Mouse (Mus musculus) ES-Bruce4 (cell line): ENCODE results near the gene Pdzd2. TPM values are rescaled to one million over a fixed set of nuclear protein-coding genes. Genes with fewer than 3 reads are reported as not detected.

Source experiments
- H3K27ac ChIP-seq: 2 replicates; pipeline ENCODE4 v1.5.1; 2012; ENCODE audit warnings: low read length, inconsistent platforms; ENCODE audit not compliant: insufficient read depth
- H3K27me3 ChIP-seq: 2 replicates; pipeline ENCODE4 v1.6.1; 2012; ENCODE audit warnings: mild to moderate bottlenecking, low read length, inconsistent platforms; ENCODE audit not compliant: control insufficient read depth, poor library complexity, insufficient read depth, severe bottlenecking
- H3K36me3 ChIP-seq: 2 replicates; pipeline ENCODE4 v1.6.1; 2012; ENCODE audit warnings: inconsistent platforms, mild to moderate bottlenecking, low read length, moderate library complexity; ENCODE audit not compliant: control insufficient read depth, poor library complexity, insufficient read depth, severe bottlenecking
- H3K4me1 ChIP-seq: one replicate; pipeline ENCODE4 v1.8.1; 2011; ENCODE audit warnings: low read length; ENCODE audit not compliant: control insufficient read depth, insufficient read depth
- H3K4me3 ChIP-seq: 2 replicates; pipeline ENCODE4 v1.5.1; 2011; ENCODE audit warnings: low read depth, mild to moderate bottlenecking, low read length
- H3K9ac ChIP-seq: 2 replicates; pipeline ENCODE4 v1.6.1; 2012; ENCODE audit warnings: low read depth, mild to moderate bottlenecking, inconsistent platforms; ENCODE audit not compliant: poor library complexity, severe bottlenecking
- H3K9me3 ChIP-seq: replicated peaks from 2 replicates; pipeline ENCODE4 v1.6.1; 2012; ENCODE audit warnings: mild to moderate bottlenecking, low read length, inconsistent platforms; ENCODE audit not compliant: control insufficient read depth, poor library complexity, insufficient read depth, severe bottlenecking
- CTCF ChIP-seq: IDR thresholded peaks from one replicate; pipeline ENCODE4 v1.8.1; 2011; ENCODE audit warnings: low read depth, low read length
- EP300 ChIP-seq: IDR thresholded peaks from 2 replicates; pipeline ENCODE4 v1.6.1; 2011; ENCODE audit warnings: low read depth, low read length; ENCODE audit not compliant: insufficient read depth
- POLR2A ChIP-seq: IDR thresholded peaks from one replicate; pipeline ENCODE4 v1.8.1; 2011; ENCODE audit warnings: low read length; ENCODE audit not compliant: insufficient read depth
- polyA plus RNA-seq: library from polyadenylated mRNA; stranded (reverse); fragments of >200 nt; gene quantifications from 2 replicates; pipeline ENCODE4 v1.2.4, GENCODE M21; 2011; ENCODE audit warnings: low read depth; ENCODE audit not compliant: missing spikeins, insufficient read depth, insufficient read length

Gene Pdzd2
- polyA plus RNA-seq, 1 experiment: 7.3 TPM

- TF ChIP-seq EP300 (no peak), CTCF (no peak)
- H3K27ac ChIP-seq: no peak overlapping the region
- H3K9ac ChIP-seq: no peak overlapping the region
- no peaks in the 10 kb centered on the region for H3K4me1 ChIP-seq
- no peaks in the 10 kb centered on the region for H3K27me3 ChIP-seq
- no peaks in the 10 kb centered on the region for H3K36me3 ChIP-seq
- 0 out of 2 replicates have a peak, but pooled peaks cover 4% of the 10 kb centered on the region for H3K9me3 ChIP-seq
- H3K4me3 ChIP-seq: no peak overlapping the region
Measured at GRCm38 (mm10) chr15:12710036-12710435, 29.7 kb downstream of the Pdzd2 start.

- Histone ChIP-seq H3K27ac (no peak overlapping the region), H3K9ac (no peak overlapping the region), H3K27me3 (no peaks in the 10 kb centered on the region), H3K36me3 (no peaks in the 10 kb centered on the region), H3K4me3 (no peak overlapping the region), H3K4me1 (no peaks in the 10 kb centered on the region), H3K9me3 (0 out of 2 replicates have a peak, but pooled peaks cover 4% of the 10 kb centered on the region)
- TF ChIP-seq EP300: no peak
- no peak for TF ChIP-seq POLR2A
- no peak for TF ChIP-seq CTCF
Measured at GRCm38 (mm10) chr15:12708297-12708696, 31.4 kb downstream of the Pdzd2 start.

GRCm38 (mm10) chr15:12706902-12707301, 32.8 kb downstream of the Pdzd2 start:
- TF ChIP-seq EP300 (no peak), POLR2A (no peak), CTCF (no peak)
- no peak overlapping the region for H3K4me3 ChIP-seq
- no peak overlapping the region for H3K27ac ChIP-seq
- H3K36me3 ChIP-seq: no peaks in the 10 kb centered on the region
- H3K9ac ChIP-seq: no peak overlapping the region
- 0 out of 2 replicates have a peak, but pooled peaks cover 4% of the 10 kb centered on the region for H3K9me3 ChIP-seq
- no peaks in the 10 kb centered on the region for H3K27me3 ChIP-seq
- no peaks in the 10 kb centered on the region for H3K4me1 ChIP-seq

GRCm38 (mm10) chr15:12700367-12700766, 39.4 kb downstream of the Pdzd2 start:
- Histone ChIP-seq H3K9me3 (no peaks in the 10 kb centered on the region), H3K9ac (no peak overlapping the region), H3K36me3 (no peaks in the 10 kb centered on the region), H3K4me3 (no peak overlapping the region), H3K4me1 (no peaks in the 10 kb centered on the region), H3K27me3 (no peaks in the 10 kb centered on the region), H3K27ac (no peak overlapping the region)
- TF ChIP-seq POLR2A: no peak
- no peak for TF ChIP-seq CTCF
- TF ChIP-seq EP300: no peak

- Histone ChIP-seq H3K4me1 (no peaks in the 10 kb centered on the region), H3K4me3 (no peak overlapping the region), H3K27ac (no peak overlapping the region), H3K27me3 (no peaks in the 10 kb centered on the region), H3K9me3 (no peaks in the 10 kb centered on the region), H3K9ac (no peak overlapping the region), H3K36me3 (no peaks in the 10 kb centered on the region)
- TF ChIP-seq CTCF (no peak), EP300 (no peak), POLR2A (no peak)
Measured at GRCm38 (mm10) chr15:12697741-12698140, 42.0 kb downstream of the Pdzd2 start.

GRCm38 (mm10) chr15:12696889-12697288, 42.8 kb downstream of the Pdzd2 start:
- TF ChIP-seq POLR2A (no peak), EP300 (no peak), CTCF (no peak)
- Histone ChIP-seq H3K9me3 (no peaks in the 10 kb centered on the region), H3K4me3 (no peak overlapping the region), H3K4me1 (no peaks in the 10 kb centered on the region), H3K27ac (no peak overlapping the region), H3K27me3 (no peaks in the 10 kb centered on the region), H3K9ac (no peak overlapping the region), H3K36me3 (no peaks in the 10 kb centered on the region)
